Mouse (Mus musculus) ES-E14 (cell line): ENCODE data around the gene Ran.

ENCODE experiments used
- CHD2 ChIP-seq: IDR thresholded peaks from 2 replicates; pipeline ENCODE4 v1.6.1; 2014; ENCODE audit warnings: mild to moderate bottlenecking, low read depth, low read length, inconsistent platforms
- ZNF384 ChIP-seq: IDR thresholded peaks from 2 replicates; pipeline ENCODE4 v1.6.1; 2012; ENCODE audit warnings: low read depth, low read length, inconsistent platforms

GRCm38 (mm10) chr5:129037739-129038138 is 17.9 kb downstream of the Ran start:
- TF ChIP-seq ZNF384 (no peak), CHD2 (no peak)
